Mouse (Mus musculus): ENCODE results near the gene Kdelr2. TPM values are rescaled to one million over a fixed set of nuclear protein-coding genes. Genes with fewer than 3 reads are reported as not detected.

The Kdelr2 gene
- total and polyA plus RNA-seq, 3 experiments, result 80.5 to 94.4 TPM; not detected in 1

DNA sequence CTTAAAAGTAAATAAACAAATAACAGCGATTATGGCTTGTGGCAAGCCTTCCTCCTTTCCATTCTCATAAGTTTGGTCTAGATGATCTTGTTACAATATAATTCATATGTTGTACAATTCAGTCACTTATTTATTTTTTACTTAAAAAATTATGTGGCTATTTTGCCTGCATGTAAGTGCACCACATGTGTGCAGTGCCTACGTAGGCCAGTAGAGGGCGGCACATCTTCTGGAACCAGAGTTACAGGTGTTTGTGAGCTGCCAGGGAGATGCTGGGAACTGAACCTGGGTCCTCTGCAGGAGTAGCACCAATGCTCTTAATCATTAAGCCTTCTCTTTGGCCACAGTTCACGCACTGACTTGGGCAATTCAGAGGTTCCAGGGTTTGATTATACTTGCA lies 27.5 kb upstream of the Kdelr2 start:
- no peak overlapping the region for H3K27ac ChIP-seq (ENCODE audit: control insufficient read depth, low read depth, low read length)
- H3K9me3 ChIP-seq (replicated peaks; ENCODE audit: insufficient read depth, low read length), result no peaks in the 10 kb centered on the region
- H3K4me1 ChIP-seq (ENCODE audit: control insufficient read depth in 1 of 2, insufficient read depth in 2 of 2, low read length in 2 of 2), result no peaks in the 10 kb centered on the region
- H3K27me3 ChIP-seq (ENCODE audit: control insufficient read depth in 1 of 2, insufficient read depth in 2 of 2, low read length in 2 of 2), result no peaks in the 10 kb centered on the region
- no peaks in the 10 kb centered on the region for H3K36me3 ChIP-seq (ENCODE audit: control insufficient read depth in 1 of 2, insufficient read depth in 2 of 2, low read length in 2 of 2)
- no peak overlapping the region for H3K4me3 ChIP-seq (ENCODE audit: control insufficient read depth in 1 of 2, insufficient read depth in 1 of 2, low read depth in 2 of 2, low read length in 2 of 2)
- peak; percentile 18; the same call in 1 of the 2 replicates for TF ChIP-seq SMC3 (IDR thresholded peaks at IDR 0.05; ENCODE audit: low read depth, low read length)
- peak; percentile 47 to 52 (median 48); a peak in 5 of 6 replicates for TF ChIP-seq CTCF (IDR thresholded peaks at IDR 0.05 in 2 of 3, conservative IDR thresholded peaks at IDR 0.05 in 1 of 3; ENCODE audit: control insufficient read depth in 1 of 3, insufficient read depth in 1 of 3, low read depth in 2 of 3, low read length in 3 of 3, poor library complexity in 1 of 3, severe bottlenecking in 1 of 3)
- TF ChIP-seq RAD21 (IDR thresholded peaks at IDR 0.05; ENCODE audit: low read depth, low read length), result no peak; the same call in 1 of the 2 replicates
- DNase-seq (ENCODE audit: low read depth, low spot score), result peak; percentile 40
- H3K79me2 ChIP-seq (ENCODE audit: control insufficient read depth, insufficient read depth, low read length, poor library complexity), result no peaks in the 10 kb centered on the region
- H3K9ac ChIP-seq (ENCODE audit: control insufficient read depth, low read depth, low read length, poor library complexity, severe bottlenecking), result no peak overlapping the region

DNA sequence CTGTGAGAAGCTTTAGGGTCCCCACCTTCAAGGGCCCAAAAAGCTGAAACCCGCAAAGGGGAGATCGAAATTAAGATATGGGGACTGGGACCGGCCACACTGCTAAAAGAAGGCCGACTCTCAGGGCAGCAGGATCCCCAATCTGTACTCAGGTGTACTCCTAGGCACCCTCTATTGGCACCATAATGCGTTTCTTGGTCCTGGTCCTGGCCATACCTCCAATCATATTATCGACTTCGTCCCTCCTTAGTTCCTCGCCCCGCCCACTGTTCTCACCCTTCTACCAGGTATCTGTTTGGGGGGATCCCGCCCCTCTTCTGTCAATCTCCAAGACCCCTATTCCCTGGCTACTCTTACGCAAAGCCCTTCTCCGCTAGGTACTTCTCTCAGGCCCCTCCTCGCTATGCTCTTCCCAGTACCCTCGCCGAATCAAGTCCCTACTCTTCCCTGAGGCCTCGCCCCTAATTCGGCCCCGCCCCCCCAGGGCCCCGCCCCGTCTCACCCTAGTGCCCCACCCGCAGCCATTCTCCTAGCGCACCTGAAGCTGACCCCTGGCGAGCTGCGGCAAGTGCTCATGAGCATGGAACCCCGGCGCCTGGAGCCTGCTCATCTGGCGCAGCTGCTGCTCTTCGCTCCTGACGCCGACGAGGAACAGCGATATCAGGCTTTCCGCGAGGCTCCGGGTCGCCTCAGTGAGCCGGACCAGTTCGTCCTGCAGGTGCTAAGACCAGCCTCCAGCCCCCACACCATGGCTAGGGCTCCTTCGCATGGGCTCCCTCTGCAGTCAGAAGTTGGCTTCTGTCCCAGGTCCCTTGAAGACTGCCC lies 16.6 kb upstream of the Kdelr2 start:
- no peak for TF ChIP-seq POLR2AphosphoS5 (IDR thresholded peaks at IDR 0.05; ENCODE audit: borderline replicate concordance, low read depth, low read length)
- TF ChIP-seq MAFK (IDR thresholded peaks at IDR 0.05; ENCODE audit: borderline replicate concordance, low read depth, low read length), result no peak
- no peak for TF ChIP-seq RCOR1 (IDR thresholded peaks at IDR 0.05; ENCODE audit: low read depth, low read length)
- no peak for TF ChIP-seq CHD2 (IDR thresholded peaks at IDR 0.05; ENCODE audit: low read length)
- no peak for TF ChIP-seq NRF1 (IDR thresholded peaks at IDR 0.05; ENCODE audit: insufficient read depth, low read depth, low read length, poor library complexity, severe bottlenecking)
- no peak for TF ChIP-seq GABPA (IDR thresholded peaks at IDR 0.05; ENCODE audit: low read depth, low read length)
- TF ChIP-seq ETS1 (IDR thresholded peaks at IDR 0.05; ENCODE audit: low read depth, low read length), result no peak
- TF ChIP-seq JUND (IDR thresholded peaks at IDR 0.05; ENCODE audit: low read depth, low read length), result no peak
- TF ChIP-seq USF2 (IDR thresholded peaks at IDR 0.05; ENCODE audit: borderline replicate concordance in 1 of 2, insufficient read depth in 1 of 2, low read depth in 1 of 2, low read length in 2 of 2), result no peak
- TF ChIP-seq BHLHE40 (IDR thresholded peaks at IDR 0.05; ENCODE audit: borderline replicate concordance, low read depth, low read length), result no peak
- Histone ChIP-seq H3K79me2 (ENCODE audit: control insufficient read depth, insufficient read depth, low read length, poor library complexity) (no peaks in the 10 kb centered on the region), H3K36me3 (ENCODE audit: control insufficient read depth in 1 of 2, insufficient read depth in 2 of 2, low read length in 2 of 2) (no peaks in the 10 kb centered on the region), H3K9ac (ENCODE audit: control insufficient read depth, low read depth, low read length, poor library complexity, severe bottlenecking) (no peak overlapping the region), H3K4me1 (ENCODE audit: control insufficient read depth in 1 of 2, insufficient read depth in 2 of 2, low read length in 2 of 2) (no peaks in the 10 kb centered on the region), H3K27me3 (ENCODE audit: control insufficient read depth in 1 of 2, insufficient read depth in 2 of 2, low read length in 2 of 2) (no peaks in the 10 kb centered on the region), H3K4me3 (ENCODE audit: control insufficient read depth in 1 of 2, insufficient read depth in 1 of 2, low read depth in 2 of 2, low read length in 2 of 2) (no peak overlapping the region), H3K27ac (ENCODE audit: control insufficient read depth, low read depth, low read length) (no peak overlapping the region), H3K9me3 (replicated peaks; ENCODE audit: insufficient read depth, low read length) (no peaks in the 10 kb centered on the region)
- DNase-seq (ENCODE audit: low read depth, low spot score), result no peak

Measured in MEL (cell line).